Mouse (Mus musculus) A20 (cell line): ENCODE results near the gene Bckdhb.
"Not testable (repeated sequence)": the region's sequence is repeated elsewhere in the genome, so short reads cannot be mapped to it uniquely, and the experiment has no call there.

Source experiments
- DNase-seq: peaks from one replicate; pipeline ENCODE4 v3.0.0-alpha.2; 2011; ENCODE audit warnings: low read depth, low spot score

Gene Bckdhb

DNA sequence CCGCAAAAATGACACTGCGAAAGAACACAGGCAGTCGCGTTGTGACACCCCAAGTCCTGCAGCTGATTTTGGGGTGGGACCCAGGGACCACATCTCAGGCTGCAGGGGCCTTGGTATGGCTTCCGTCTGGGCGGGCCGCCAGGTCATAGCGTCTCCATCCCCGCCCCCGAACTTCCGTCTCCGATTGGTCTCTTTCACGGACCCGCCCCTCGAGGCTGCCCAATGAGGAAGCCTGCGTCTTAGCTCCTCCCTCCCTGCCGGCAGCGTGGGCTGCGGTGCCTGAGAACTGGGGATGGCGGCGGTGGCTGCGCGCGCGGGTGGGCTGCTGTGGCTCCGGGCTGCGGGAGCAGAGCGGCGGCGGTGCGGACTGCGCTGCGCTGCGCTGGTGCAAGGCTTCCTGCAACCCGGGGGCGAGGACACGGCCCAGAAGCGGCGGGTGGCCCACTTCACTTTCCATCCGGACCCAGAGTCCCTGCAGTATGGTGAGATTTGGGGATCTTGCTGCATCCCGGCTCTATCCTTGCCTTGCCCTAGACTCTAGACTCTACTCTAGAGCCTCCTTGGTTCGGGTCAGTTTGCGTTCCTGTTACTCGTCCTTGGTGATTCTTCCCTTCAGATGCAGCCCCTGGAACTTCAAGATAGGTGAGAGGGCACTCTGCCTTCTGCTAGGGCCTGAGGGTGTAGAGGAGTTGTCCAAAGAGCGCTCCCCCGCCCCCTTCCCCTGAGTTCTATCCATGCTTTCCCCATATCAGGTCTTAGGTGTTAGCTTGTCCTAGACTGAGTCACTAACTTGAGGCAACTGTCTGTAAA, at the start of gene Bckdhb:
Gene Bckdhb (plus strand): TSS at position 268 of the 810 bp plus-strand sequence.
- peak; percentile 97 for DNase-seq

DNA sequence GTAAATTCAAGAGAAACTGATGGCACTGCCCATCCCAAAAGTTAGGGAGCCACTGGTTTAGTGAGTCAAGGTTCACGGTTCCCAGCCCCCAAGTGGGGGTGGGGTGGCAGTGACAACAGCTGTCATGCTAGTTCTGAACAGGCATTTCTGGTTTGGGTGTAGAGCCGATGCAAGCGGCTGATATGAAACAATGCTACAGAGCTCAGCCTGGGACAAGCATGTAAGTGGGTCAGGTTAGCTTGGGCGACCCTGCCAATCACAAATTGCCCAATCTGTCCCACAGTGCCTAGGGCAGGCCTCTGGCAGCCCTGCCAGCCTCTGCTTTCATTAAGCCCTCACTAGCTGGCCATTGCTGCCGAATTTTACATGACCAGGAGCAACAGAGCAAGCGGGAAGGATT, 42.8 kb upstream of the Bckdhb start:
- no peak for DNase-seq

DNA sequence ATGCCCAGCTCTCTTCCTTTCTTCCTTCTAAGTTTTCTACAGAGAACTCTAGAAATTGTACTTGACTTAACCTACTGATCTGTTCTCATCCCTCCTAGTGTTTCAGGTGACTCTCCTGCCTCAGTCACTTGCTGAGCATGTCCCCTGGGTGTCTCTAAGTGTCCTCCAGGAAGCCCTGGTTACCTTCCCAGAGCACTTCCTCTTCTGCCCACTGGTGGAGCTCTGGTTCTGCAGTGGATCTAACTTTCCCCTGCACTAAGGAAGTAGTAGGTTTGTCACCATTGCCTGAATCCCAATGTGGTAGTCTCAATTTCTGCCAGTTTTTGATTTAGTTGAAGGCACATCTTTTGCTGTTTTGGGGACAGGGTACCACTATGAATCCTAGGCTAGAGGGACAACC, 38.8 kb upstream of the Bckdhb start:
- DNase-seq, result peak; percentile 43

DNA sequence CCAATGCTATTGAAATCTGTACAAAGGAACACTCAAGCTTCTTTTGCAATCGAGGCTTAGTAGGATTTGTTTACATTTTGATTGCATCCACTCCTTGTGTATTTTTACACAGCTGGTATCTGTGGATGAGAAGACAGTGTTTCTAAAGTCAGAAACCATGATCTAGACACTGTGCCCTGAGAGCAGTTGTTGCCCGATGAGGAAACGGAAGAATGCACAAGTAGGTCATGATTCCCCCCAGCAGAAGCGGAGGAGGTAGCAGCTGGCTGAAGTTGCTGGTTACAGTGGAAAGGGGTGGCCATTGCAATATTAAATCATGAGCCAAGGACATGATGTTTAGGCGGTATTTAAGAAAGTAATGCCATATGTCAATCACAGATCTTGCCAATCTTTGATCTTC, 36.7 kb upstream of the Bckdhb start:
- no peak for DNase-seq

DNA sequence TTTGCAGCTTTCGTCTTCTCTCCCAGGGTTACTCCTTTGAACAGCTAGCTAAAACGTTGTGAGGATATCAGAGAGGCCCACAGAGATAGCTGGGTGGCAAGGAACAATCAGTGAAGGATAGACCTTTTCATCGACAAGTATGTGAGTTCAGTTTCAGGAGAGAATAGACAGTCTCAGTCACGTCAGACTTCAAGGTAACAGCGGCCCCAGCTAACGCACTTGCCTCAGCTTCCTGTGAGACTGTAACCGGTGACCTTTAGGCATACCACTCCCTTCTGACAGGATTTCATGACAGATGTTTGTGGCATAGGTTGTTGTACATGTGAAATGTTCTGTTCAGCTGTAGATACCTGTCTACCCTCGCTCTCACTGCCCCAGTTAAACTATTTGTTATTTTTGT, 31.9 kb upstream of the Bckdhb start:
- no peak for DNase-seq

DNA sequence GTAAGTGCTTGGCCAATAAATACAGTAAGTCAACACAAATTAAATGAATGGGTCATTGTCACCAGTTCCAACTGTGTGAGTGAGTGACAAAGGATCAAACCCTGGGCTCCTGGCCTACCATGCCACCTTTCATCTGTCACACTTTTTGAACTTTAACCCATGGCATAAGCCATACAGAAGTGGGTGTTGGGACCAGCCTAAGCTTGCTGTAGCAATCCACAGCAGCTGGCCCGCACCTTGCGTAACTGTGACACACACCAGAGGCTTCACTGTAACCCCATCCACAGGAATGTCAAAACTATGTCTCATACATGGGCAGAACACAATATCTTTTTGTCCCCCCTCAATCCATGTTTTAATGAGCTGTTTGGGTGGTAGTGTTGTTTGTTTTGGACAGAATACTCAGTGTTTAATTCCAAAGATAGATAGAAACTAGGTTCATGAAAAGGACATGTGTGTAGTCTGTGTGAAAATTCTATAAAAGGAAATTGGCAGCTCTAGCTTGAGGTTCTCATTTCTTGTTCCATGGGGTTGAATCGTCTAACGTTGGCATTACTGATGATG, 31.1 kb upstream of the Bckdhb start:
- no peak for DNase-seq

DNA sequence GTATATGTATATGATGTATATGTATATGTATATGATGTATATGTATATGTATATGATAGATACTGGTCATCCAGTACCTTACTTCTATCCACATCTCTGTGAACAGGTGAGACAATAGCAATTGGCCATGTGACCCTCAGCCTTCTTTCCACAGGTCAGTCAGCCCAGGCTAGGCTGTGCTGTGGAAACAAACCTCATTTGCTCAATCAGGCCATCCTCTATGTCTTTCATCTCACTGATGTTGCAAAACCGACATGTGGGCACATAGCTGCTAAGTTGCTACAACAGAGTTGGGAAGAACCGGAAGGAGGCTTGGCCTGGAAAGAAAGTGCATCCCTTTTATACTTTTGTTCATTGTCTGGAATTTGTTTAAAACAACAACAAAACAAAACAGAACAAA, 22.9 kb upstream of the Bckdhb start:
- DNase-seq, result no peak

DNA sequence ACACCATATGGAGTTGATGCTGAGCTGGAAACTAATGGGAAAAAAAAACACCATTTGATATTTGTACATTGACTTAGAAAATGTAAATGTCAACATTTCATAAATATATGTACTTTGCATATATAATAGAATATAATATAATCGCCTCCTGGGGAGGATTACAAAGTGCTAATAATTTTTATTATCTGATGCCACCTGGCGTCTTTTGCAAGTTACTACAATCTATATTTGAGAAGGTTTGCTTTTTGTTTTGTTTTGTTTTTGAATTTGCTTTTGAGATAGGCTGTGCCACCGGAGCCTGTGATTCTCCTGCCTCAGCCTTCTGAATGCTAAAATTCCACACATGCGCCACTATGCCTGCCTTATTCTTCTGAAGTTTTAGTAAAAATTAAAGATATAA, 19.1 kb upstream of the Bckdhb start:
- DNase-seq, result peak; percentile 68

DNA sequence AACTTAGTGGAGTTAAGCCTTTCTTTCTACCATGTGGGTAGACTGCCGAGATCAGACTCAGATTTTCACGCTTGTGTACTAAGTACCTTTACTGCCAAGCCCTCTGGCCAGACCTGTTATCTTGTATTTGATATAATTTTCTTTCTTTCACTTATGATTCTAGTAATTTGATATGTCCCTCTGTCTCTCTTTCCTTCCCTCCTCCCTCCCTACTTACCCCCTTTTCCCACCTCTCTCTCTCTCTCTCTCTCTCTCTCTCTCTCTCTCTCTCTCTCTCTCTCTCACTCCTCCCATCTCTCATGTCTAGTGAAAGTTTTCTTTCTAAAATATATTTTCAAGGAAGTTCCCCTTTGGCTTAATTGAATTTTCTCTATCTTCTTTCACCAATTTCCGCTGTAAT, 17.9 kb upstream of the Bckdhb start:
- no peak for DNase-seq

DNA sequence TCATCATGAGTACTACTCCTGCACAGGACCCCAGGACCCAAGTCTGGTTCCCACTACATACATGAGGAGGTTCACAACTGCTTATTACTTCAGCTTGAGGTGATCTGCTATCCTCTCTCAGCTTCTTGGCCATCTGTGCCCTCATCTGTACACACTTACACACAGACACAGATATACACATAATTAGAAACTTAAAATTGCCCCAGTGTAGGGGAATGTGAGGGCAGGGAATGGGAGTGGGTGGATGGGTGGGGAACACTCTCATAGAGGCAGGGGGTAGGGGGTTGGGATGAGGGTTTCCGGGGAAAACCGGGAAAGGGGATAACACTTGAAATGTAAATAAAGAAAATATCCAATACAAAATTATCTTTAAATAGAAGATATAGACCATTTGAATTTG, 15.1 kb upstream of the Bckdhb start:
- no peak for DNase-seq

DNA sequence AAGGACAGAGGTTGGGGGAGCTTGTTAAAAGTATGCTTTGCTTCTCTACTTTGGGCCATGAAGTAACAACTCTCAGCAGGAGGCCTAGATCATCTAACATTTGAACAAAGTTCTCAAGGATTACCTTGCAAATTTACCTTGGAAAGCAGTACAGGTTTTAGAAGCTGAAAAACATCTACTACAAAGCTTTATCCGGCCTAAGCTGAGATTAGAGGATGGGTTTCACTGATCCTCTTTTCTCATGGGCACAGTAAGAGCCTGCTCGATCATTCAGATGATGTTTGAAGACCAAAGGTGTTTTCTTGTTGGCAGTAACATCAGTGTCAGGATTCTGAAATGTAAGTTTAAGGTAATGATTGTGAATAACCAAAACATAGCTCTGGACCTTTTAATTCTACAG, 14.0 kb upstream of the Bckdhb start:
- no peak for DNase-seq

DNA sequence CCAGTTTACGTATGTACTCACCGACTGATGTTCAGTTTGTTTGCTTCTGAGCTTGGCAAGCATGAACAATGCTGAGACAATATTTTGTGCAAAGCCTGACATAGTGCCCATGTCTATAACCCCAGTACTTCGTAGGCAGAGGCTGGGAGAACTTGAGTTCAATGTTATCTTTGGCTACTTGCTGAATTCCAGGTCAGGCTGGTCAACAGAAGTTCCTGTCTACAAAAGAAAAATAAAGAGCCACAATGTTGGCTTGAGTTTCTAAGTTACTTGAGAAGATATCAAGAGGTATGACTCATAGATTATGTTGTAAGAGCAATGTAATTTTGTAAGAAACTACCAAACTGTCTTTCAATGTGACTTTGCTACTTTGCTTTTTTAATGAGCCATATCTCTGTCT, 2.9 kb upstream of the Bckdhb start:
- DNase-seq, result no peak

DNA sequence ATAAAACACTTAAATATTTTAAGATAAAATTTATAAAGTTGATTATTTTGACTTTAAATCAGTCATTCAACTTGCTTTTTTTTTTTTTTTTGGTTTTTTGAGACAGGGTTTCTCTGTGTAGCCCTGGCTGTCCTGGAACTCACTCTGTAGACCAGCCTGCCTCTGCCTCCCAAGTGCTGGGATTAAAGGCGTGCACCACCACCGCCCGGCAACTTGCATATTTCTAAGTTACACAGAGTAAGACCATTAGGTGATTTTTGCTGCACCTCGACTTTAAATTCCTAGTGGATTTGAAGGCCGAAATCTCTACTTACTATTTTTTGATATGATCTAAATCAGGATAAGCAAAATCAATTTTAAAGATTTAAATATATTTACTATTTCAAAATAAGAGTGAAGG, 589 bp upstream of the Bckdhb start:
- no peak for DNase-seq

DNA sequence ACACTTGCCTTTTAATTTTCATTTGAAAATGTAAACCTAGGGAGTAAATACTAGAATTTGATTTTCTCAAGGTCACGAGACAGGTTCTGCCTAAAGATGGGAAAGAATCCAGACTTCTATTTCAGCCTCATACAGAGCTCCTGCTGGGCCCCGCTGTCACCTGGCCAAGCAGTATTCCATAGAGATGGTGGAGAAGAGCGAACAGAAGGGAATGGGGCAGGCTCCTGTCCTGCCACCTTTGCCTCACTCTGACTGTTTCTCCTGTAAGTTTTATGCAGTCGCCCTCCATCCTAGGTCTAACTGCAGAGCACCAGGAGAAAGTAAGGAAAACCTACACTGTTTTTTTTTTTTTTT, 720 bp downstream of the Bckdhb start:
- no peak for DNase-seq

DNA sequence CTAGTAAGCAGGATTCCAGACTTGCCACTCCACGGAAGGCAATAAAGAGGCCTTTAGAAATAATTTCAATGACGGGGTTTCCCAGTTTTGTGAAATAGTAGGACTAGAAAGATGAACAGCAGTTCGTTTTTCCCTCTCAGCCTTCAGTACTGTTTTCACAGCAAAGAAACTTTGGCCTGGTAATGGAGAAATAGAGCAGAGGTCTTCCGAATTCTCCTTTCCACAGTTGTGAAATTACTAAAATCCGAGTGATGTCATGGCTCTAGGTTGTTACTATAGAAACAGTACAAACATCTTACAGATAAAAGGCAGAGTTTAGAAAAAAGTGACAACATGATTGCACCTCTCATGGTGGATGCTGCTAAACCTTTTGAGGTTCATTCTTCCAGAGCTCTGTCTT, 1.4 kb downstream of the Bckdhb start:
- no peak for DNase-seq

DNA sequence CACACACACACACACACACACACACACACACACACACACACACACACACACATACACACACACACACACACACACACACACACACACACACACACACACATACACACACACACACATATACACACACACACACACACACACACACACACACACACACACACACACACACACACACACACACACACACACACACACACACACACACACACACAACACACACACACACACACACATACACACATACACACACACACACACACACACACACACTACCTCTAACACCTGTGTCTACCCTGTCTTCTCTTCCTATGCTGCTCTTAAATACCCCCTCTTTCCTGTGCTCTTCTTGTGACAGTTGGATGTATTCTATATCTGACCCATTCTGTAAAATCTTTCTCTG, 14.6 kb downstream of the Bckdhb start:
- not testable (repeated sequence) for DNase-seq

DNA sequence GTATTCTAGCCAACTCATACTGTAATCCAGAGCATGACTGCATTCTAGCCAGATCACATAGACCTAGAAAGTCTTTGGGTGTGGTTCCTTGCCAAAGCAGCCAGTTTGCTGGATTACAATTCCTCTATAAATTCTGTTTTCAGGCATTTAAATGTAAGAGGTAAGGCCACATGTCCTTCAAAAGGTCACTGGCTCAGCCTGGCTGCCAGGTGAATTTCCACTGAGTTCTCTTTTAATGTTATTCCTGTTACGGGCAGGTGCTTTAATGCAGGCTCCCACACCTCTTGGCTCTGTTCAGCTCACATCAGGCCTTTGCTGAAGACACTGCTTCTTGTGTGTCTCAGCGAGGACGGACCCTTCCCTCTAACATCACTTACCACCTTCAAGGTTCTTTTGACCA, 15.1 kb downstream of the Bckdhb start:
- DNase-seq, result no peak

DNA sequence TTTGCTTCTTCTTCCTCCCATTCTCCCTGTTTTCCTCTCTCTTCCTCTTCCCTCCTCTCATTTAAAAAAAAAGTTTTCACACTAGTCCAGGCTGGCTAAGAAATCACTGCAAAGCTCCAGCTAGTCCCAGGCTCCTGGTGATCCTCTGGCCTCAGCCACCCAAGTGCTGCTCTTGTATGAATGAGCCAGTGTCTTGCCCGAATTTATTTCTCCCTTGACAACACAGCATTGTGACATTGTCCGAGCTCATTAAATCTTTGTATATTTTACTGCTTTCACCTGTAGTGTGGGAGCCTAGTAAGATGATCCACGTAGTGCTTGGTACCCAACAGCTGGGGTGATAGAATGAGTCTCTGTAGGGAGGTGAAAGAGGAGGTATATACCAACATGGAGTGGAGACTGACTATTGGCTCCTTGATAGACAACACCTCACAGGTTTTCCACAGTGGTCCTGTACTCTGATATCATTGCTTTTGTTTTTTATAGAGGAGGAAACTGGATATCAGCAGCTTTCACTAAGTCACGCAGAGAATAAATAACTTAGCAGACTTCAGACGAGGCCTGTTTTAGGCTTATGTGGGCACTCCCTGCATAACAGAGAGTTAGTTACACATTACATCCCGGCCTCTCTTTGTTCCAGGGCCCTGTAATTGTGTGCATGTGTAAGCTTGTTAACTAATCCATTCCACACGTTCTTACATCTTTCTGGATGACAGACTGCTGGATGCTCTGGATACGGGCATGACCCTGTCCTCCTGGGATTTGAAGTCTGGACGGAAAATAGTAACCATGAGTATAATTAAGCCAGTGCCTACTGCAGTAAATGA, 15.8 kb downstream of the Bckdhb start:
- no peak for DNase-seq

DNA sequence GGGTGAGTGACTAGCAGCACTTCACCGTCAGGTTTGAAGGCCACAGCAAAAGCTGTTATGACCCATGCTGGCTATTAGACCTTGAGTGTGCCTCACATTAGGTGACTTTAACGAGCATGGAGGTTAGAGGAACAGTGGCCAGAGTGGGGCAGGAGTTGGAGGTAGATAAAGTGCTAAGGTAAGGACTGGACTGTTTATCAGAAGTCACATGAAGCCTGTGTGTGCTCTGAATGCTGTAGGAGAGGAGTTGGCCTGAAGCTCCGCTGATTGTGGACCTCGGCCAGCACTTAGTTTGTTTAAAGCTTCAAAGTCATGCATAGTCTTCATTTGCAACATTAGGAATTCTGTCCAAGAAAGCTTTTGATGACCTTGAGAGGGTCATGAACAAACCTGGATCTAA, 26.4 kb downstream of the Bckdhb start:
- DNase-seq, result no peak

DNA sequence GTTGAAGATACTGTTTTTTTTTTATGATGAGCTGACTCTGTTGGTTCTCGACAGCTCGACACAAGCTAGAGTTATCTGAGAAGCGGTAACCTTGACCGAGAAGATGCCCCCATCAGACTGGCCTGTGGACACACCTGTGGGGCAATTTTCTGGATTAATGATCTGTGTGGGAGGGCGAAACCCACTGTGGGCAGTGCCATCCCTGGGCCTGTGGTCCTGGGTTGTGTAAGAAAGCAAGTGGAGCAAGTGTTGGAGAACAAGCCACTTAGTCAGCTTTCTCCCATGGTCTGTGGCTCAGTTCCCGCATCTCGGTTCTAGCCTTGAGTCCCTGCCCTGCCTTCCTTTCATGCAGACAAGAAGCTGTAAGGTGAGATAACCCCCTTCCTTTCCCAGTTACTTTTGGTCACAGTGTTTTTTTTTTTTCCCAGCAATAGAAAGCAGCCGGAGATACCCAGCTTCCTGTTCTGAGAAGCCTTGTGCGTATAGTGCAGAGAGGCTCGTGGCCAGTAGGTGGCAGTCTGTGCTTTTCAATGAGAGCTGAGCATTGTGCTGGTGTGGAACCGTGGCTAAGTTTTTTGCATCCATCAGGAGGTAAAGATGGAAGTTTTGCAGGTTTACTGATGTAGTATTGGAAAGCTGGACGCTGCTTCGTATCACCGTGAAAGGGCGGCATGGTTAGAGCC, 31.8 kb downstream of the Bckdhb start:
- peak; percentile 70 for DNase-seq

DNA sequence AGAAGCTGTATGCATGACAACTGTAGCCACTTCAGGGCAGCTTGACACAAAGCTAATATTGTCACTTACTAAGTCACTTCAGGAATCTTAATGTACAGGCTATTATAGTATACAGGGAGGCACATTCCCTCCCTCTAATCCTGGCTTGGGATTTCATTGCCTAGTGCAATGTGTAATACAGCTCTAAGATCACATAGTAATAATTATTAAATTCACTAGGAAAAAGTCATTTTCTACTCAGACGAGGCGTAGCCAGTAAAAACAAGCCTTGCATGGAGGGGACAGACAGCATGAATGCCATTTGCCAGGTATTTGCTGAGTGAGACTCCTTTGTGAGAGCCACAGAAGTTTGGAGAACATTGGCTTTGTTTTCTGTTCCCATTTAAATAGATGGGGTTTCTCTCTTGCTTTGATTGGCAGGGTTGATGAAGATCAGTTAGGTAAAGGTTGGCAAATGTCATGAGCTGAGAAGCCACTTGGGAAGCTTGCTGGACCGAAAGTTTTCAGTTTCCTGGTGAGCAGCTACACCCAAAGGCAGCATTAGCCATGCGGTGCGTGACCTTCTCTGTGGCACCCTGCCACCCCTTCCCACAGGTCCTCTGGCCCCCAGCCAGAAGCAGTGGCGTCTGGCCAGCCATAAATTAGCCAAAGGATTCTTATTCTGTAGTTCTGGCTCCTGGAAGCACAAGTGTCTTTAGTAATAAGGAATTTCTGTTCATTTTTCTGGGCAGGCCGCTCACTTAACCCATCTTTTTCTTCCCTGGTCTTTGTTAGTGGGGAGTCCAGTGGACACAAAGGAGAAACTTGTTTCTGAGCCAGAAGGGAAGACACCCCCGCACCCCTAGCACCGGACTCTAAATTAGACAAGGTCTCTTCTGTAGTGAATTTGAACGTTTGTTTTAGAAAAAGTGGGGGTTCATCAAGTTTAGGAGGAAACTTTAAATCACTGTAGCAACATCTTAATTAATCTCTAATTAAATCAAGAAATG, 37.4 kb downstream of the Bckdhb start:
- peak; percentile 26 for DNase-seq
